Mouse (Mus musculus) liver, adult 2 months (tissue): Measurements from ENCODE around the gene Coa4.

Experiments used
- CTCF ChIP-seq: fragments of 200-500 bp; IDR thresholded peaks from 2 replicates; pipeline ENCODE4 v1.5.1; 2011; ENCODE audit warnings: low read depth, low read length, control low read depth
- POLR2A ChIP-seq: fragments of 200-500 bp; IDR thresholded peaks from 2 replicates; pipeline ENCODE4 v1.6.1; 2011; ENCODE audit warnings: low read length, control low read depth; ENCODE audit not compliant: insufficient read depth; ENCODE audit errors: extremely low read depth

- no peak for TF ChIP-seq POLR2A
- no peak for TF ChIP-seq CTCF
Measured at GRCm38 (mm10) chr7:100503076-100503475, 33.8 kb upstream of the Coa4 start.
